Mouse (Mus musculus) cerebellum, postnatal 10 days (tissue): ENCODE results near the gene Blzf1.
A peak's percentile ranks its signal among the peaks of the same experiment; 100 is the strongest.

Experiments used
- DNase-seq, 2 experiments: peaks; one replicate each; pipeline ENCODE4 v3.0.0; 2021; ENCODE audit warnings: mixed read lengths in 2 of 2

Gene Blzf1

GRCm38 (mm10) chr1:164307124-164307751 lies at the start of gene Blzf1:
Blzf1 (minus strand) TSS chr1:164307489.
- DNase-seq = peak; percentile 99

- no peak for DNase-seq
Measured at GRCm38 (mm10) chr1:164353443-164353842, 46.2 kb upstream of the Blzf1 start.

GRCm38 (mm10) chr1:164342161-164342560 lies 34.9 kb upstream of the Blzf1 start:
- peak; percentile 26 to 42 for DNase-seq

- DNase-seq = no peak
Measured at GRCm38 (mm10) chr1:164335846-164336245, 28.6 kb upstream of the Blzf1 start.

- DNase-seq = no peak
Measured at GRCm38 (mm10) chr1:164335435-164335834, 28.1 kb upstream of the Blzf1 start.

GRCm38 (mm10) chr1:164332559-164332958 lies 25.3 kb upstream of the Blzf1 start:
- DNase-seq = no peak

GRCm38 (mm10) chr1:164327764-164328163 lies 20.5 kb upstream of the Blzf1 start:
- DNase-seq = no peak

- peak; percentile 29 to 31 for DNase-seq
Measured at GRCm38 (mm10) chr1:164326600-164327155, 19.4 kb upstream of the Blzf1 start.

- DNase-seq = no peak
Measured at GRCm38 (mm10) chr1:164324878-164325277, 17.6 kb upstream of the Blzf1 start.

GRCm38 (mm10) chr1:164324221-164324620 lies 16.9 kb upstream of the Blzf1 start:
- DNase-seq = no peak

GRCm38 (mm10) chr1:164322987-164323650 lies 15.8 kb upstream of the Blzf1 start:
- DNase-seq = no peak

- no peak for DNase-seq
Measured at GRCm38 (mm10) chr1:164321408-164321807, 14.1 kb upstream of the Blzf1 start.

GRCm38 (mm10) chr1:164320731-164321130 lies 13.4 kb upstream of the Blzf1 start:
- peak; percentile 31 to 33 for DNase-seq

GRCm38 (mm10) chr1:164319542-164320140 lies 12.4 kb upstream of the Blzf1 start:
- DNase-seq = no peak

GRCm38 (mm10) chr1:164318474-164318873 lies 11.2 kb upstream of the Blzf1 start:
- DNase-seq = no peak

GRCm38 (mm10) chr1:164317261-164317660 lies 10.0 kb upstream of the Blzf1 start:
- peak; percentile 45 to 61 for DNase-seq

- DNase-seq = peak; percentile 87 to 93
Measured at GRCm38 (mm10) chr1:164316697-164317096, 9.4 kb upstream of the Blzf1 start.

- peak; percentile 54 to 66 for DNase-seq
Measured at GRCm38 (mm10) chr1:164315266-164315665, 8.0 kb upstream of the Blzf1 start.

GRCm38 (mm10) chr1:164314085-164314484 lies 6.8 kb upstream of the Blzf1 start:
- no peak for DNase-seq

GRCm38 (mm10) chr1:164307922-164308321 lies 633 bp upstream of the Blzf1 start:
- no peak for DNase-seq

- DNase-seq = no peak
Measured at GRCm38 (mm10) chr1:164303821-164304220, 3.5 kb downstream of the Blzf1 start, which contains the start of gene Nme7. Nme7 (plus strand) TSS chr1:164304121.

- no peak for DNase-seq
Measured at GRCm38 (mm10) chr1:164301949-164302348, 5.3 kb downstream of the Blzf1 start.

- no peak for DNase-seq
Measured at GRCm38 (mm10) chr1:164296473-164296872, 10.8 kb downstream of the Blzf1 start.

GRCm38 (mm10) chr1:164294071-164294470 lies 13.2 kb downstream of the Blzf1 start:
- no peak for DNase-seq
